Mouse (Mus musculus) forebrain, embryonic 11.5 days (tissue): Measurements from ENCODE around the gene Phf2. TPM values are rescaled to one million over a fixed set of nuclear protein-coding genes. Genes with fewer than 3 reads are reported as not detected.

Source experiments
- ATAC-seq: fragments of 200-750 bp; cut with Nextera tagmentation; replicated peaks from 2 replicates; pipeline ENCODE4 v1.8.0; 2017; ENCODE audit warnings: moderate TSS enrichment; ENCODE audit not compliant: low FRiP score
- DNase-seq: peaks from one replicate; pipeline ENCODE4 v3.0.0-alpha.2; 2017; ENCODE audit warnings: low spot score
- H3K27ac ChIP-seq: fragments of 300-500 bp; sonication (generic); 2 replicates; pipeline ENCODE4 v1.5.1; 2014; ENCODE audit warnings: low read depth, low read length
- H3K27me3 ChIP-seq: fragments of 300-500 bp; sonication (generic); 2 replicates; pipeline ENCODE4 v1.6.1; 2014; ENCODE audit warnings: mild to moderate bottlenecking, low read length, mixed read lengths; ENCODE audit not compliant: control insufficient read depth, insufficient read depth
- H3K36me3 ChIP-seq: fragments of 300-500 bp; sonication (generic); 2 replicates; pipeline ENCODE4 v1.6.1; 2014; ENCODE audit warnings: mild to moderate bottlenecking, low read length, moderate library complexity, mixed read lengths; ENCODE audit not compliant: control insufficient read depth, insufficient read depth
- H3K4me1 ChIP-seq: fragments of 300-500 bp; sonication (generic); replicated peaks from 2 replicates; pipeline ENCODE4 v1.6.1; 2014; ENCODE audit warnings: low read length, mixed read lengths; ENCODE audit not compliant: control insufficient read depth, insufficient read depth
- H3K4me2 ChIP-seq: fragments of 300-500 bp; sonication (generic); 2 replicates; pipeline ENCODE4 v1.6.1; 2014; ENCODE audit warnings: low read depth, mild to moderate bottlenecking, low read length, moderate library complexity, mixed read lengths; ENCODE audit not compliant: severe bottlenecking
- H3K4me3 ChIP-seq: fragments of 300-500 bp; sonication (generic); 2 replicates; pipeline ENCODE4 v1.5.1; 2014; ENCODE audit warnings: low read depth, low read length
- H3K9ac ChIP-seq: fragments of 300-500 bp; sonication (generic); 2 replicates; pipeline ENCODE4 v1.6.1; 2014; ENCODE audit warnings: low read length
- H3K9me3 ChIP-seq: fragments of 300-500 bp; sonication (generic); 2 replicates; pipeline ENCODE4 v1.6.1; 2016; ENCODE audit warnings: low read length, mixed read lengths; ENCODE audit not compliant: control insufficient read depth
- WGBS: fragments of 180-500 bp; shearing (Covaris S2); extraction: QIAGEN DNeasy Blood & Tissue Kit; methylation state at CpG from one replicate; pipeline ENCODE4 v1.1.7; 2014; 5-methylcytosine and 5-hydroxymethylcytosine counted together
- polyA plus RNA-seq: library from polyadenylated mRNA; unstranded; fragments of >200 nt; fragmentation: Nextera tagmentation; extraction: Ambion mirVana; gene quantifications from 2 replicates; pipeline ENCODE4 v1.2.1, GENCODE M21; 2014

Phf2 gene
- polyA plus RNA-seq, 1 experiment from 2014 or later: 14.3 TPM

GRCm38 (mm10) chr13:48864673-48865356, 6.1 kb downstream of the Phf2 start:
- no peak overlapping the region for H3K4me2 ChIP-seq
- H3K9ac ChIP-seq: no peak overlapping the region
- H3K27me3 ChIP-seq: no peaks in the 10 kb centered on the region
- 86% methylated on average over 12 of the region's 12 CpGs for WGBS
- no peaks in the 10 kb centered on the region for H3K36me3 ChIP-seq
- DNase-seq (no peak), ATAC-seq (no peak)
- H3K4me3 ChIP-seq: no peak overlapping the region
- H3K9me3 ChIP-seq: no peaks in the 10 kb centered on the region
- peaks cover 6% of the 10 kb centered on the region; the same call in 1 of the 2 replicates for H3K4me1 ChIP-seq
- H3K27ac ChIP-seq: no peak overlapping the region

GRCm38 (mm10) chr13:48863556-48863955, 7.4 kb downstream of the Phf2 start:
- H3K9ac ChIP-seq: no peak overlapping the region
- DNase-seq (no peak), ATAC-seq (no peak)
- no peak overlapping the region for H3K27ac ChIP-seq
- H3K4me1 ChIP-seq: peaks cover 6% of the 10 kb centered on the region; the same call in 1 of the 2 replicates
- no peak overlapping the region for H3K4me2 ChIP-seq
- WGBS: 82% methylated on average over 9 of the region's 9 CpGs
- no peaks in the 10 kb centered on the region for H3K27me3 ChIP-seq
- no peaks in the 10 kb centered on the region for H3K9me3 ChIP-seq
- no peak overlapping the region for H3K4me3 ChIP-seq
- H3K36me3 ChIP-seq: no peaks in the 10 kb centered on the region

- Histone ChIP-seq H3K4me2 (no peak overlapping the region), H3K9me3 (no peaks in the 10 kb centered on the region), H3K27ac (no peak overlapping the region), H3K9ac (no peak overlapping the region), H3K4me3 (no peak overlapping the region), H3K27me3 (no peaks in the 10 kb centered on the region), H3K4me1 (peaks cover 9% of the 10 kb centered on the region; the same call in 1 of the 2 replicates), H3K36me3 (no peaks in the 10 kb centered on the region)
- no peak for ATAC-seq
- WGBS: 90% methylated on average over 1 of the region's 1 CpGs
- DNase-seq: no peak
Measured at GRCm38 (mm10) chr13:48861913-48862312, 9.0 kb downstream of the Phf2 start.

- no peak for DNase-seq
- no peaks in the 10 kb centered on the region for H3K27me3 ChIP-seq
- no peaks in the 10 kb centered on the region for H3K36me3 ChIP-seq
- no peak overlapping the region for H3K9ac ChIP-seq
- H3K4me2 ChIP-seq: no peak overlapping the region
- no peak overlapping the region for H3K4me3 ChIP-seq
- no peaks in the 10 kb centered on the region for H3K9me3 ChIP-seq
- 84% methylated on average over 4 of the region's 4 CpGs for WGBS
- ATAC-seq: no peak
- H3K4me1 ChIP-seq: peaks cover 9% of the 10 kb centered on the region; the same call in 1 of the 2 replicates
- H3K27ac ChIP-seq: no peak overlapping the region
Measured at GRCm38 (mm10) chr13:48858779-48859178, 12.1 kb downstream of the Phf2 start.

GRCm38 (mm10) chr13:48858054-48858453, 12.9 kb downstream of the Phf2 start:
- Histone ChIP-seq H3K4me2 (no peak overlapping the region), H3K27me3 (no peaks in the 10 kb centered on the region), H3K4me1 (peaks cover 9% of the 10 kb centered on the region; the same call in 1 of the 2 replicates), H3K9me3 (no peaks in the 10 kb centered on the region), H3K27ac (no peak overlapping the region), H3K4me3 (no peak overlapping the region), H3K9ac (no peak overlapping the region), H3K36me3 (no peaks in the 10 kb centered on the region)
- ATAC-seq (no peak), DNase-seq (no peak)
- WGBS: 65% methylated on average over 6 of the region's 6 CpGs

- H3K27ac ChIP-seq: no peak overlapping the region
- no peak for ATAC-seq
- WGBS: 48% methylated on average over 7 of the region's 7 CpGs
Measured at GRCm38 (mm10) chr13:48857246-48857932, 13.5 kb downstream of the Phf2 start.

GRCm38 (mm10) chr13:48853947-48854346, 17.0 kb downstream of the Phf2 start:
- ATAC-seq: no peak

More at GRCm38 (mm10) chr13:48857246-48857932, 13.5 kb downstream of the Phf2 start:
- H3K4me3 ChIP-seq: no peak overlapping the region
- H3K4me1 ChIP-seq: peaks cover 9% of the 10 kb centered on the region; the same call in 1 of the 2 replicates
- H3K36me3 ChIP-seq: no peaks in the 10 kb centered on the region
- no peaks in the 10 kb centered on the region for H3K9me3 ChIP-seq
- DNase-seq: no peak
- no peaks in the 10 kb centered on the region for H3K27me3 ChIP-seq
- H3K9ac ChIP-seq: no peak overlapping the region
- H3K4me2 ChIP-seq: no peak overlapping the region

GRCm38 (mm10) chr13:48853475-48853874, 17.4 kb downstream of the Phf2 start:
- DNase-seq: no peak
- no peak for ATAC-seq
- WGBS: 33% methylated on average over 2 of the region's 2 CpGs

More at GRCm38 (mm10) chr13:48853947-48854346, 17.0 kb downstream of the Phf2 start:
- Histone ChIP-seq H3K4me1 (peaks cover 9% of the 10 kb centered on the region; the same call in 1 of the 2 replicates), H3K4me3 (no peak overlapping the region), H3K27me3 (no peaks in the 10 kb centered on the region), H3K9ac (no peak overlapping the region), H3K4me2 (no peak overlapping the region), H3K27ac (no peak overlapping the region), H3K9me3 (no peaks in the 10 kb centered on the region), H3K36me3 (no peaks in the 10 kb centered on the region)
- WGBS: 57% methylated on average over 3 of the region's 3 CpGs
- no peak for DNase-seq

More at GRCm38 (mm10) chr13:48853475-48853874, 17.4 kb downstream of the Phf2 start:
- Histone ChIP-seq H3K4me1 (peaks cover 6% of the 10 kb centered on the region; the same call in 1 of the 2 replicates), H3K4me2 (no peak overlapping the region), H3K9me3 (no peaks in the 10 kb centered on the region), H3K27ac (no peak overlapping the region), H3K4me3 (no peak overlapping the region), H3K27me3 (no peaks in the 10 kb centered on the region), H3K36me3 (no peaks in the 10 kb centered on the region), H3K9ac (no peak overlapping the region)
